In genomic region chr14:74201710-74202109, GRCm38 (mm10) we compare ENCODE assay signal across 26 mouse cellular contexts.
A peak's percentile ranks its signal among the peaks of the same experiment; 100 is the strongest.
DNase-seq lines count a peak whose midpoint lies in the region.
"Had no signal": no experiment of that assay in that cellular context is flagged by ENCODE, and none has a peak within 500 bp of the region (broad histone marks: within the 10 kb centered on the region; RNA-seq: fewer than 3 reads in every experiment).

No protein-coding gene starts in this region.

- H3K4me1 ChIP-seq in limb, embryonic 10.5 days, result no peaks in the 10 kb centered on the region
- H3K4me1 ChIP-seq: embryonic facial prominence, embryonic 10.5 days; embryonic facial prominence, embryonic 13.5 days; forebrain, embryonic 12.5 days; hindbrain, embryonic 13.5 days had no signal

- no peaks in the 10 kb centered on the region for H3K9me3 ChIP-seq in limb, embryonic 10.5 days (replicated peaks)
- H3K9me3 ChIP-seq: embryonic facial prominence, embryonic 10.5 days; embryonic facial prominence, embryonic 13.5 days; forebrain, embryonic 12.5 days; forebrain, embryonic 15.5 days; G1E; hindbrain, embryonic 13.5 days had no signal

- H3K27ac ChIP-seq in limb, embryonic 10.5 days, result no peak overlapping the region
- H3K27ac ChIP-seq: embryonic facial prominence, embryonic 10.5 days; embryonic facial prominence, embryonic 13.5 days; forebrain, embryonic 12.5 days; forebrain, embryonic 15.5 days; gastrocnemius, adult 2 months; hindbrain, embryonic 13.5 days had no signal

- 87% methylated on average over 2 of the region's 2 CpGs for WGBS in limb, embryonic 10.5 days

- H3K36me3 ChIP-seq in limb, embryonic 10.5 days, result no peaks in the 10 kb centered on the region
- H3K36me3 ChIP-seq: embryonic facial prominence, embryonic 10.5 days; embryonic facial prominence, embryonic 13.5 days; forebrain, embryonic 12.5 days; forebrain, embryonic 15.5 days; G1E; hindbrain, embryonic 13.5 days had no signal

- H3K27me3 ChIP-seq in limb, embryonic 10.5 days (ENCODE audit: low read depth, poor library complexity, severe bottlenecking), result no peaks in the 10 kb centered on the region
- H3K27me3 ChIP-seq: CH12.LX; embryonic facial prominence, embryonic 13.5 days; forebrain, embryonic 12.5 days; forebrain, embryonic 15.5 days; hindbrain, embryonic 13.5 days had no signal

- H3K4me3 ChIP-seq in limb, embryonic 10.5 days, result no peak overlapping the region
- H3K4me3 ChIP-seq: embryonic facial prominence, embryonic 10.5 days; embryonic facial prominence, embryonic 13.5 days; erythroblast, embryonic 14.5 days; forebrain, embryonic 12.5 days; forebrain, embryonic 15.5 days; gastrocnemius, adult 2 months; hindbrain, embryonic 13.5 days had no signal

- DNase-seq in frontal cortex, adult 2 months (ENCODE audit: extremely low spot score in 1 of 2, low spot score in 1 of 2), result peak; percentile 32 to 45
- no peak for DNase-seq in frontal cortex, postnatal 10 days (ENCODE audit: low spot score in 2 of 2)
- DNase-seq in right cerebral cortex, adult 18-20 months, result peak; percentile 27
- DNase-seq in right cerebral cortex, postnatal 4 days, result no peak
- DNase-seq in frontal cortex, postnatal 36 days (ENCODE audit: low spot score in 2 of 2), result peak; percentile 11 to 49
- DNase-seq in Muller cell, postnatal 12 days (ENCODE audit: inconsistent ontology term), result no peak
- no peak for DNase-seq in limb, embryonic 10.5 days (ENCODE audit: low spot score)
- DNase-seq: adrenal gland, adult 2 months; adrenal gland, postnatal 14 days; B cell, adult 2 months; cerebellum, adult 11-12 months; cerebellum, adult 8-10 months; cerebellum, postnatal 10 days; cerebellum, postnatal 36 days; embryo, embryonic 11 days; gastrocnemius, adult 2 months; gastrocnemius, postnatal 14 days; heart, adult 11 months had no signal

Comparison
In these comparisons a context has a peak if more than half of its experiments do, and no peak if none do; other contexts are left out.
1. DNase-seq: peak in frontal cortex, adult 2 months (2 of 2), right cerebral cortex, adult 18-20 months (single experiment) and frontal cortex, postnatal 36 days (2 of 2); none in frontal cortex, postnatal 10 days (0 of 2), right cerebral cortex, postnatal 4 days (single experiment), Muller cell, postnatal 12 days (single experiment) and limb, embryonic 10.5 days (single experiment).